Mouse (Mus musculus) liver, embryonic 14.5 days (tissue): ENCODE measurements around the gene Dlx6. TPM values are rescaled to one million over a fixed set of nuclear protein-coding genes. Genes with fewer than 3 reads are reported as not detected.

Experiments
- ATAC-seq: fragments of 200-750 bp; cut with Nextera tagmentation; 2 replicates; pipeline ENCODE4 v1.8.0; 2017; ENCODE audit warnings: moderate number of reproducible peaks, mild to moderate bottlenecking, moderate library complexity; ENCODE audit not compliant: insufficient read depth
- DNase-seq, 3 experiments: peaks; one replicate each; pipeline ENCODE4 v3.0.0-alpha.2; 2012 to 2013; ENCODE audit warnings: low read depth in 3 of 3, low spot score in 3 of 3
- H3K27ac ChIP-seq: fragments of 300-500 bp; sonication (generic); 2 replicates; pipeline ENCODE4 v1.5.1; 2014; ENCODE audit warnings: moderate library complexity, mild to moderate bottlenecking, control low read depth, inconsistent platforms
- H3K27me3 ChIP-seq: fragments of 300-500 bp; sonication (generic); 2 replicates; pipeline ENCODE4 v1.6.1; 2014; ENCODE audit warnings: mild to moderate bottlenecking, low read length, moderate library complexity; ENCODE audit not compliant: control insufficient read depth, insufficient read depth
- H3K36me3 ChIP-seq: fragments of 300-500 bp; sonication (generic); replicated peaks from 2 replicates; pipeline ENCODE4 v1.6.1; 2014; ENCODE audit warnings: low read depth; ENCODE audit not compliant: control insufficient read depth, insufficient read depth
- H3K4me1 ChIP-seq, 2 experiments: fragments of 200-500 bp in 1 of 2; fragments of 300-500 bp in 1 of 2; sonication (generic) in 1 of 2; replicated peaks; 2 replicates each; pipeline ENCODE4 v1.6.1; 2012 to 2014; ENCODE audit warnings: antibody characterized with exemption in 1 of 2, inconsistent platforms in 1 of 2, low read length in 1 of 2; ENCODE audit not compliant: control insufficient read depth in 2 of 2, insufficient read depth in 2 of 2
- H3K4me2 ChIP-seq: fragments of 300-500 bp; sonication (generic); 2 replicates; pipeline ENCODE4 v1.6.1; 2014; ENCODE audit warnings: low read depth, mild to moderate bottlenecking, control low read depth, moderate library complexity
- H3K4me3 ChIP-seq, 2 experiments: fragments of 200-500 bp in 1 of 2; fragments of 300-500 bp in 1 of 2; sonication (generic) in 1 of 2; 2 replicates each; pipeline ENCODE4 v1.5.1; 2012 to 2014; ENCODE audit warnings: low read depth in 2 of 2, low read length in 2 of 2, mild to moderate bottlenecking in 2 of 2, control low read depth in 1 of 2, inconsistent platforms in 1 of 2, moderate library complexity in 1 of 2; ENCODE audit not compliant: insufficient read depth in 1 of 2
- H3K9ac ChIP-seq: fragments of 300-500 bp; sonication (generic); replicated peaks from 2 replicates; pipeline ENCODE4 v1.6.1; 2014; ENCODE audit warnings: mild to moderate bottlenecking, control low read depth, moderate library complexity
- H3K9me3 ChIP-seq: fragments of 300-500 bp; sonication (generic); 2 replicates; pipeline ENCODE4 v1.6.1; 2016; ENCODE audit warnings: low read length, mixed read lengths; ENCODE audit not compliant: control insufficient read depth
- CTCF ChIP-seq: IDR thresholded peaks from 2 replicates; pipeline ENCODE4 v1.5.1; 2016; ENCODE audit warnings: antibody characterized with exemption, low read depth, control low read depth
- EP300 ChIP-seq: IDR thresholded peaks from 2 replicates; pipeline ENCODE4 v1.6.1; 2016; ENCODE audit warnings: antibody characterized with exemption, low read depth
- WGBS: fragments of 180-500 bp; shearing (Covaris S2); extraction: QIAGEN DNeasy Blood & Tissue Kit; methylation state at CpG from one replicate; pipeline ENCODE4 v1.1.7; 2014; ENCODE audit not compliant: insufficient replicate concordance; 5-methylcytosine and 5-hydroxymethylcytosine counted together
- polyA plus RNA-seq, 2 experiments: library from polyadenylated mRNA; depleted of rRNA in 1 of 2; stranded (reverse) in 1 of 2; unstranded in 1 of 2; fragments of >200 nt; fragmentation: Nextera tagmentation in 1 of 2; extraction: Ambion mirVana in 1 of 2; gene quantifications; 2 replicates each; pipeline versions ENCODE4 v1.2.1 to v1.2.3; 2012 to 2014

Gene Dlx6
- polyA plus RNA-seq, 2 experiments, result not detected

- Histone ChIP-seq H3K9ac (no peak overlapping the region), H3K9me3 (no peaks in the 10 kb centered on the region), H3K27ac (no peak overlapping the region), H3K4me3 (no peak overlapping the region), H3K4me2 (no peak overlapping the region), H3K36me3 (no peaks in the 10 kb centered on the region), H3K27me3 (peaks cover 98% of the 10 kb centered on the region), H3K4me1 (no peaks in the 10 kb centered on the region)
- DNase-seq, result no peak
- no peak for TF ChIP-seq CTCF
- TF ChIP-seq EP300, result no peak
- ATAC-seq, result no peak
- 4% methylated on average over 11 of the region's 11 CpGs for WGBS
Measured at GRCm38 (mm10) chr6:6861798-6862428, 1.2 kb upstream of the Dlx6 start.

GRCm38 (mm10) chr6:6862611-6863010 lies 523 bp upstream of the Dlx6 start:
- H3K4me3 ChIP-seq, result no peak overlapping the region
- DNase-seq, result no peak

GRCm38 (mm10) chr6:6863955-6864354 lies 821 bp downstream of the Dlx6 start:
- no peak for ATAC-seq
- Histone ChIP-seq H3K27ac (no peak overlapping the region), H3K4me3 (no peak overlapping the region), H3K9me3 (no peaks in the 10 kb centered on the region), H3K4me1 (no peaks in the 10 kb centered on the region), H3K4me2 (peak overlapping the region; percentile 22; the same call in 1 of the 2 replicates), H3K9ac (no peak overlapping the region), H3K36me3 (no peaks in the 10 kb centered on the region), H3K27me3 (peaks cover 91% of the 10 kb centered on the region)
- no peak for DNase-seq
- TF ChIP-seq EP300 (no peak), CTCF (no peak)
- 1% methylated on average over 21 of the region's 21 CpGs for WGBS

More at GRCm38 (mm10) chr6:6862611-6863010, 523 bp upstream of the Dlx6 start:
- H3K27ac ChIP-seq, result no peak overlapping the region
- no peak for ATAC-seq
- peak overlapping the region; percentile 20; the same call in 1 of the 2 replicates for H3K4me2 ChIP-seq
- H3K9ac ChIP-seq, result no peak overlapping the region
- H3K4me1 ChIP-seq, result no peaks in the 10 kb centered on the region
- peaks cover 96% of the 10 kb centered on the region for H3K27me3 ChIP-seq
- TF ChIP-seq CTCF (no peak), EP300 (no peak)
- no peaks in the 10 kb centered on the region for H3K9me3 ChIP-seq
- under 1% methylated on average over 23 of the region's 23 CpGs for WGBS
- H3K36me3 ChIP-seq, result no peaks in the 10 kb centered on the region

GRCm38 (mm10) chr6:6864441-6865440 lies 1.6 kb downstream of the Dlx6 start:
- TF ChIP-seq EP300 (no peak), CTCF (no peak)
- no peak overlapping the region for H3K9ac ChIP-seq
- ATAC-seq (no peak), DNase-seq (no peak)
- no peaks in the 10 kb centered on the region for H3K4me1 ChIP-seq
- no peaks in the 10 kb centered on the region for H3K9me3 ChIP-seq
- WGBS, result 2% methylated on average over 36 of the region's 36 CpGs
- H3K27ac ChIP-seq, result no peak overlapping the region
- no peak overlapping the region for H3K4me2 ChIP-seq
- no peaks in the 10 kb centered on the region for H3K36me3 ChIP-seq
- no peak overlapping the region for H3K4me3 ChIP-seq
- peaks cover 91% of the 10 kb centered on the region for H3K27me3 ChIP-seq

GRCm38 (mm10) chr6:6867031-6867430 lies 3.9 kb downstream of the Dlx6 start:
- WGBS, result 1% methylated on average over 9 of the region's 9 CpGs
- no peak overlapping the region for H3K9ac ChIP-seq
- ATAC-seq, result no peak

More at GRCm38 (mm10) chr6:6867031-6867430, 3.9 kb downstream of the Dlx6 start:
- Histone ChIP-seq H3K27ac (no peak overlapping the region), H3K4me1 (no peaks in the 10 kb centered on the region), H3K9me3 (no peaks in the 10 kb centered on the region), H3K4me3 (no peak overlapping the region), H3K4me2 (no peak overlapping the region), H3K27me3 (peaks cover 88% of the 10 kb centered on the region), H3K36me3 (no peaks in the 10 kb centered on the region)
- DNase-seq, result no peak
- TF ChIP-seq EP300 (no peak), CTCF (no peak)
